Mouse (Mus musculus): ENCODE data around the gene Dapk3.

GRCm38 (mm10) chr10:81136706-81137231, 46.0 kb upstream of the Dapk3 start:
- no peak for TF ChIP-seq CTCF (IDR thresholded peaks at IDR 0.05; ENCODE audit: low read depth, low read length)
- TF ChIP-seq EP300 (IDR thresholded peaks at IDR 0.05; ENCODE audit: insufficient read depth, low read depth, low read length) = no peak
- no peak for TF ChIP-seq POLR2A (IDR thresholded peaks at IDR 0.05; ENCODE audit: insufficient read depth, low read length)

Measured in ES-Bruce4 (cell line).